Mouse (Mus musculus) frontal cortex, adult 2 months (tissue): ENCODE data around the gene Mdga2. TPM values are rescaled to one million over a fixed set of nuclear protein-coding genes. Genes with fewer than 3 reads are reported as not detected.
A peak's percentile ranks its signal among the peaks of the same experiment; 100 is the strongest.

Experiments
- DNase-seq, 2 experiments: peaks; one replicate each; pipeline ENCODE4 v3.0.0; 2022; ENCODE audit warnings: low spot score in 1 of 2; ENCODE audit errors: extremely low spot score in 1 of 2
- polyA plus RNA-seq: library from polyadenylated mRNA; depleted of rRNA; stranded (reverse); fragments of >200 nt; gene quantifications from 2 replicates; pipeline ENCODE4 v1.2.3, GENCODE M21; 2012

Gene Mdga2
- polyA plus RNA-seq, 1 experiment, result 16.2 TPM

DNA sequence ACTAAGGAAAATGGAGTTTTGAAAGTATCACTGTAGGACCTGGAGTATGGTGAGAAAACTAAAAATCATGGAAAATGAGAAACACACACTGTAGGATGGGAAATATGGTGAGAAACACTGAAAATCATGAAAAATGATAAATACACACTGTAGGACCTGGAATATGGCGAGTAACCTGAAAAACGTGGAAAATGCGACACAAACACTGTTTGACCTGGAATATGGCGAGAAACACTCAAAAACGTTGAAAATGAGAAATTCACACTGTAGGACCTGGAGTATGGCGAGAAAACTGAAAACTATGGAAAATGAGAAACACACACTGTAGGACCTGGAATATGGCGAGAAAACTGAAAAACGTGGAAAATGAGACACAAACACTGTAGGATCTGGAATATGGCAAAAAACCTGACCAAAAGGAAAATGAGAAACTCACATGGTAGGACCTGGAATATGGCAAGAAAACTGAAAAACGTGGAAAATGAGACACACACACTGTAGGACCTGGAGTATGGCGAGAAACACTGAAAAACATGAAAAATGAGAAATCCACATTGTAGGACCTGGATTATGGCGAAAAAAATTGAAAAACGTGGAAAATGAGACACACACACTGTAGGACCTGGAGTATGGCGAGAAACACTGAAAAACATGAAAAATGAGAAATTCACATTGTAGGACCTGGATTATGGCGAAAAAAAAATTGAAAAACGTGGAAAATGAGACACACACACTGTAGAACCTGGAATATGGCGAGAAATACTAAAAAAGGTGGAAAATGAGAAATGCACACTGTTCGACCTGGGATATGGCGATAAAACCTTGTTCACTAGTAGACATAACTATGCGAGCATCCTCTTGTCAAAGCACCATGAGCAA is 163.0 kb downstream of the Mdga2 start:
- DNase-seq, result no peak

DNA sequence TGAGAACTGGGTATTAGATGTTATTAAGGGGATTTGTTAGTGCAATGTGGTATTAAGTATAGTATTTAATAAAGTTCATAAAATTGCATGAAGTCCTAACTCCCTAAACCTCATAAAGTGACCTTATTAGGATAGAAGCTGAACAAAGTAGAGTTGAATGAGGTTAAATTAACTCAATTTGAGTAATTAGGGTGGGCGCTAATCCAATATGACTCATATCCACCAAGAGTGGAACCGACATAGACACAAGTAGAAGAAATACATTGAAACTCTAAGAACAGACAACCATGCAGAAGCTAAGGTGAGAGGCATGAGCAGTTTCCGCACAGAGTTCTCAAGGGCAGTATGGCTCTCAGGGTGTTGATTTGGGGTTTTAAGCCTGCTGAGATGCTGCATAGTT is 165.7 kb downstream of the Mdga2 start:
- no peak for DNase-seq

DNA sequence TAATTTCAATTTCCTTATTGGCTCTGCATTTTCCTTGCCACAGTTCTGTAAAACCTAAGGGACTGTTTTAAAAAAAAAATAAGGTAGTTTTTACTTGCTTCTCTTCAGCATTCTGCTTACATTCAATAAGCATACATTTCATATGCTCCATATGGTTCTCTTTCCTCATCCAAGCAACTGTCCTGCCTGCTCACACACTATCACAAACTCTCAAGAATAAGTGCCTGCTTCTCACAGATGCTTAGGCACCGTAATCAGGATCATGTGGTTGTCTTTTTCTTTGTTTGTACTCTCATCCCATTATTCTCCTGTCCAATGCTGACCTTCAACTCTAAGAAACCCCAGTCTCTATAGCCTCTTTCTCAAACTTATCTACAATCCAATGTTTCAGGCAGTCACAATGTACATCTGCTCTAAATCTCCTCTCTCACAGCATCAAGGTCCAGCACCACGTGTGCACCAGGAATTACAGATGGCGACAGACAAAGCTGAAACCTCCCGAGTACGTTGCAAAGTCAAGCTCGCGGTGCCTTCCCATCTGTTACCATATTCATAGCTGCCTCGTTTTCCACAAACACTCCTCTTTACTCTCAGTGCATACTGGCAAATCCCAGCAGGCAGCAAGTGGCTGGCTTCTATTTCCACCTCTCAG is 177.1 kb downstream of the Mdga2 start:
- DNase-seq, result peak in 1 of 2 experiments; percentile 31

DNA sequence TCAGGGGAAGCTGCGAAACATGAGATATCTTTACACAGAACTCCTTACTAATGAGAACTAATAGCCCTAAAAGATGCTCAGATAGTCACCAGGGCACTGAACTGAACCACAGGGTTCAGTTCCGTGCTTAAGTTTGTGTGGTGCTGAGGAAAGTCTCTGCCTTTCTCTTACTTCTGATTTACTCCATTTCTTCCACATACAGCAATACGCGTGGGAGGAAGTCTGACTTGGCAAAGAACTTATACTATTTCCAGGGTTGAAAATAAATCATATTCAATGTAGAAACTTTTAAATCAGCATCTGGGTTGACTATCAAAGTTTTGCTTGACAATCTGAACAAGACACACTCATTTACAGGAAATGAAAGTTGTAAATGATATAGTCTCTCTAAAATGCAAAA is 180.5 kb downstream of the Mdga2 start:
- DNase-seq, result peak in 1 of 2 experiments; percentile 59

DNA sequence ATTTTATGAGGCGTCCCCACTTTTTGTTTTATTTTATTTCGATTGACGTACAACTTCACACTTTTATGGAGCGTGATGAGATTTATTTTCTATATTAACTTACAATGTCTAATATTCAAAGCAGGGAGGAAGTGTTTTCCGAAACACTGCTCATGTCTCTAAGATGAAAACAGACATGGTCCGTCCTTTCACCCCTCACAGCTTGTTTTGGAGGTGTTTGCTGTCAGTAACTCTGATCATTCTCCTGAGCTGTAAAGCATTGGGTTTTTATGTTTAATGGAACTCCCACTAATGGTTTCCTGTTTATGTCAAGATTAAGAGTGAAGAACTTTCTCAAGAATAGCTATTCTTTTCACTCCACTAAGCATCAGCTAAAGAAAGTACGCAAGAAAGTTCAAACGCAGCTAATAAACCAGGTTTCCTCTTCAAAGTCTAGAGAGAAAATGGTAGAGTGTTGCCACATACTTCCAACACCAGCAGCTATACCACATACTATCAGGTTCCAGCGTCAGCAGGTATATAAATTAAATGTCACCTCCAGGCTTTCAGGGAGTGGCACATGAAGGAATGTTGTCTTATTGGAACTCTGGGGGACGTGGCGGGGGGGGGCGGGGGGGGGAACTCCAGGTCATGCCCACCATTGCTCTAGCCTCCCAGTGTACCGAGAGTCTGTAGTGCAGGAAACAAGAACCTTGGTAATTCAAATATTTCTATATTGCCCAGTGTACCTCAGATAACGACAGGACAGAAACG is 186.7 kb downstream of the Mdga2 start:
- no peak for DNase-seq

DNA sequence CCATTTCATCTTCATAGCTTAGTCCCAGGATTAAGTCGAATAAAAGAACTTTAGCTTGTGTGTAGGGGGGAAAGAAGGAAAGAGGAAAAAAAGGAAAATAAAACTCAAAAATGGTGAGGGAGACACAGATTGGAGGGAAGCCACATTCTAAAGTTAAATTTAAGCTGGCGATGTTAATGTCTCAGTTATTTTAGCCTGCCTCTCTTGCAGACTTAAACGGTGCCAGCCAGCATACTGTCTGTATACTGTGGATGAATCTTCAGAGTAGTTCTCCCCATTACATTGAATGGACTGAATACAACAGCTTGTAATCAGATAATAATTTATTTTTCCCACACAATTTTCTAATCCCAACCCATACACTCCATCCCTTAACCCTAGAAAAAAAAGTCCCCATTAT is 205.2 kb downstream of the Mdga2 start:
- peak in 1 of 2 experiments; percentile 54 for DNase-seq

DNA sequence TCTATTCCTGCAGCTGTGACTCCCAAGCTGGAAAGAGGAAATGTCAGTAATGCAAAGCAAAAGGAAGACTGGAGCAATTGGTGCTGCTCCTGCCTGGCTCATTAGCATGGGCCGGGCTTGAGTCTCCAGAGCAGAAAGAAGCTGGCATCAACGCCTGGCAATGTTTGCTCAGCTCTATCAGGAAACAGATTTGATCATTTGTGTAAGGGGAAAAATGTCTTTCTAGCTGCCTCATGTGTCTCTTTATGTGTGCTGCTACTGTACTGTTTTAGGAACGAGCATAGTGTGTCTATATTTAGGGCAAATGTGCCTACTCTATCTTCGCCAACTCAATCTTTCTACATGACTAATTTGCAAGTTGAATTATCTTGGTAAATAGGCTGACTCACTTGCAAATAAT is 211.0 kb downstream of the Mdga2 start:
- DNase-seq, result peak; percentile 38 to 57

DNA sequence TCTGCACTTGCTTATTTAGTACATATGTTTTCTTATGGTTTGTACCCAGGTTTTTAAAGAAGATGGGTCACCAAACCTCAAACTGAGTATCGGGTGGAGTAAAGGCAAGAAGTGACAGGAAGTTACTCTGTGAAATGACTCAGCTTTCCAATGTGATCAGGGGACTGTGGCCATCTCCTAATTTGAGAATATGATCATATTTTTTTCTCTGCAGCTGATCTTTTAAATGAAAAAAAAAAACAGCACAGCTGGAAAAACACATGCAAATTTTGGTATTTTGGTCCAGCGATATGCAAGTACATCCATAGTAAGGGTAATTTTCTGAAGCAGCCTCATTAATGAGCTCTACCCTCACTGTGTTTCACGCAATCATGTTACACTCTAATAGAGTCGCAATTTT is 212.0 kb downstream of the Mdga2 start:
- no peak for DNase-seq

DNA sequence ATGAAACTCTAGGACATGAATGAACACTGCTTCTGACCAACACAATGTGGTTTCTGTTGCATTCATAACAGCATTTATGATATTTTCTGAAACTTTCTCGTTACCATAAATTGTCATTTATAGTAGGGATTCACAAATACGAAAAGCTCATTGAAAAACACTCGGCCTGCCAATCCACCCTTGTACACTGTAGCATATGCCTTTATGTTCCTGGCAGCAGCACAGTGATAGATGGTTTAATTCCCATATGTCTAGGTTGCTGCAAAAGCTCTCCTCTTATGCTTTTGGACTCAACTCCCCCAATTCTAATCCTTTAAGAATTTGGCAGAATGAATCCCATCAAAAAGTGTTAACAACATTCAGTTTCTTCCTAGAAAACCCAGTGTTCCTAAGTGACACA is 213.2 kb downstream of the Mdga2 start:
- peak; percentile 19 to 21 for DNase-seq

DNA sequence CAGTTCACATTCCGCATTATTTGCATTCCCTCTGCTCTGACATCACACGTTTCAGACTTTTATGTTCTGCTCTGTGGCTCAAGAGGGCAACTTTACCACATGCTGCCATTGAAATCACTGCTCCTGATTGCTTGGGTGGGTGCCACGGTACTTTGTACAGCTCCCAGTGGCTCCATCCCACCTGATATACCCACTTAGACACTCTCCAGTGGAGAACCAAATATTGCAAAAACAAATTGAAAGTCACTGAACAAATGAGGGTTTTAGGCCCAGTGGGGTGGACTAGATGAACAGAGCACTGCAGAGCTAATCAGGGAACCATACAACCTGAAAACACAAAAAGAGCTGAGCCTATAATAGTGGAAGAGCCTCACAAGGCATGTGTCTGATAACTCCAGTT is 268.2 kb downstream of the Mdga2 start:
- no peak for DNase-seq

DNA sequence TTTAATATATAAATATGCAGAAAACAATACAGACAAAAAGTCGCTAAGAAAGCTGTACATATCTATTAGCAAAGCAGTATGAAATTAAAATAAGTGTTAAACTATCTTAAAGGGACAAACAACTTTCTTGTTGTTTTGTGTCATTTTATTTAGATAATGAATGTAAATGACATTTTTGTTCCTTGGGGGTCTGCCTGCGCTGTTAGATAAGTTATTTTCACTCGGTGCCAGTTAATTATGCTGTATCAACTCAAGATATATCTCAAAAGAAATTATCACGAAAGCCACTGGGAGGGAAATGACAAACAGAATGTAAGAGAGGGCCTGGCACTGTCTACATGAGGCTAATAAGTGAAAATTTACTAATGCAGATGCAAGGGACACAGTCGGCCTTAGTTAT is 306.6 kb downstream of the Mdga2 start:
- DNase-seq, result no peak

DNA sequence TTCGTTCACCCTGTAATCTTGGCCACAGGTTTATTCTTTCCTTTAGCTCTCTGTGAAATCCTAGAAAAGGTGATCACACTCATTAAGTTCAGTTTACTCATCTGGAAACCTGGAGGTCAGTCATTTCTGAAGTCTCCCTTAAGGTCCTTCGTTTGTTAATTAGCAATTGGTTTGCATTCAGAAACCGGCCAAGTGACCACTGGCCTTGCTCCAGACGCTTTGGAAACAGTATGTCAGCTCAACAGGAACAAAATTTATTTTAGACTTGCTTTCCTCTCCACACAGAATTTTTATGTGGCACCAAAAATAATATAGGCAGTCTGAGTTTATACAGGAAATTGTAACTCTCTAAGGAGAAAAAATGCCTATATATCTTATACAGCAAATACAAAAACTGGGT is 323.0 kb downstream of the Mdga2 start:
- peak in 1 of 2 experiments; percentile 22 for DNase-seq

DNA sequence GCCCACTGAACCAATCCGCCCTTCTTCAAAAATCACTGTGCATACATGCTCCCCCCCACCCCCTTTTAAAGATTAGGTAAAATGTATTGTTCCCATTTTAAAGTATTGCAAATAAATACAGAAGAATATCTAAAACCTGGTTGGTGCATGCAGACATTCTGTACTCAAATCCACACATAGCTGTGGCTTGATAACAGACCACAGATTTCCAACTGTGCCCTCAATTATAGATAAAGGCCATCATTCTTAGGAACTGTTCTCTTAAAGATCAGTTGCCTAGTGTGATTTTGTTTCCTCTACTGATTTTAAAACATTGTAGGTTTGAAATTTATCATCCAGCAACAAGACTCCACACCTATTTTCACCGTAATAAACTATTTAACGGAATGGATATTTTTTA is 325.6 kb downstream of the Mdga2 start:
- DNase-seq, result no peak

DNA sequence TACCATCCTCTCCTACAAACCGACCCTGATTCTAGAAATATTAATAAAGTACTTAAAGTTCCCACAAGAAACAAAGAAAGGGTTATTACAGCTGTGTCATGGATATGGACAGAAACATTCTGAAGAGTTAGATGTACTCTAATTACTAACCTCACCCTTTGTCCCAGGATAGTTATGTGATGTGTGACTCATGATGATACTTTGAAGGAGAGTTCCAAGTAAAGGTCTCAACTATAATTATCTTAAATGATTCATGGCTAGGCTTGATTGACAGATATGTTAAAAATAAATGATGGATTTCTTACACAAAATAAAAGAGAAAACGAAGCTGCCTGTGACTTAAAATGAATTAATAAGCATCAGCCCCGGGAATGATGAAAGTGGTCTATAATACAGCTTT is 332.1 kb downstream of the Mdga2 start:
- DNase-seq, result no peak

DNA sequence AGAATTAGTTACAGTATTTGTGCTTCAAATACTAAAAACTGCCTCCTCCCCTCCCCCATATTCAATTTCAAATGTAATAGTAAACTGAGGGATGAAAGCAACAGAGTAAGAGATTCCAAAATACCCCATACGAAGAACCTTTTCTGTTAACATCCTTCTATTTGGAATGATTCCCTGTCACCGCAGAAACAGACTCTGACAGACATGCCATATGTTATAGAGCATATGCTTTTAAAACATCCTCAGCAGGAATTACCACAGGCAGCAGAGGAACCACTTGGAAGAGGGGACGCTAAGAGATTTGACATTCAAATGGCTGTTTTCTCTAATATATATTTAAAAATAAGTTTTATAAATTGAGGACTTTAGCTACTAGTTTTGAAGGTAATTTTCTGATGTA is 333.1 kb downstream of the Mdga2 start:
- DNase-seq, result peak in 1 of 2 experiments; percentile 47

DNA sequence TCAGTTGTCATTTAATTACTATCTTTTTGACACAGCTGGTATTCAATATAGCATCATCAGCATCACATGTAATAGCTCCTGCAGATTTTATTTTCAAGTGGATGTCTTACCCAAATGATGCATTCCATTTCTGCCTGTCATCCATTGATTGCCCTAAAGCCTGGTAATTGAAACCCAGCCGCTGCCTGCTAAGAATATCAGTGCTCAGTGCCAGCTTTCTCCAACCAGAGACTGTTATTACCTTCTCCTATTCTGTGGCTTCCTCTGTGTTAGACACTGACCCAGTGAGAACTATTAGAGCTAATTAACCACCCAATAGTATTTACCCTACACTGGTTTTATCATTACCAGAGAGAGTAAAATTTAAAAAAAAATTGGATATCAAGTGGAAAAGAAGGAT is 333.7 kb downstream of the Mdga2 start:
- no peak for DNase-seq

DNA sequence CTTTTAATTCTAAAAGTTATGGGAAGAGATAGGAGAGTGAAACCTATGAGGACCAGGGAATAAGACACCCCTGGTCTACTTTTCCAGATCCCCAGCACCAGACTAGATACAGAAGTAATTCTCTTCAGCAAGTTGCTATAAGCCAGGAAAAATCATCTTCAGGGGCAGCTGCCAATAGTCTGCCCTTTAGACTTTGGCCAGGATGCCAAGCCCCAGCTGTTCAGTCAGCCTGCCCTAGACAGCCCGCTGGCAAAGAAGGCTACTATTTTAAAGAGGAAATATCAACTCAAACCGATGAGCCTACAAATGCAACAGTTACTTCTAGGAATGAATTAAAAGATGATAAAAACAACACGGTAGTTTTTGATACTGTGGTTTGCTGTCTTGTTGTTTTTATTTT is 356.1 kb downstream of the Mdga2 start:
- no peak for DNase-seq

DNA sequence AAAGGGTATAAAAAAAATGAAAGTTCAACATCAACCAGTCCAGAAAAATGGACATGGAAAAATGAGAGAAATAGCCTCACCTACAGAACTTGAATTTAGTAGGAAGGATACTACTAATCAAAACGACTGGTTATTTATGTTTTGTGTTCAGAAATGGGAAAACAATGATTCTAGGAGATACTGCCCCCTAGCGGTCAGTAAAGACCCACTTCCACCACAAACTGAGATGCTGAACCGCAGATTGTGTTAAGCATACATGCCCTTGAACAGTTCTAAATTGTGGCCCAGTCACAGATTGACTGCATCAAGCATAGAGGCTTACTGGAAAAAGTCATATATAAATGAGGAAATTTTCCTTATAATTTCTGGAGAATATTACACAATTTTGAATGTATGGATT is 369.2 kb downstream of the Mdga2 start:
- peak in 1 of 2 experiments; percentile 49 for DNase-seq

DNA sequence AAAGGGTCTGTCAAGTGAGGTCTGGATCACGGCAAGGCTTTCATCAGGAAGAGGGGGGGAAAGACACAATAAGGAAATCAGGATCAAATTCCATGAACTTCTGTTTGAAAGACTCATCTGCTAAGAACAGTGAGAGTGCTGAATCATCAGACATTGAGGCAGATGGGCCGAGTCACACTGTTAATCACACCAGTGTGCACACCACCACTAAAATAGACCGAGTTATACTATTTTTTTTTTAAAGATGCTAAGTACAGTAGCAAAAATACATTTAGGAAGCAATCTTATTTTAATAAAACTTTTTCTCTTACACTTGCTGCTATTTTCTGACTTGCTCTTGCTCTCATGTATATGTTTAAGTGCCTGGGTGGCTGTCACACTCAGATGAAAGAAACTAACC is 382.0 kb downstream of the Mdga2 start:
- peak; percentile 11 to 31 for DNase-seq

DNA sequence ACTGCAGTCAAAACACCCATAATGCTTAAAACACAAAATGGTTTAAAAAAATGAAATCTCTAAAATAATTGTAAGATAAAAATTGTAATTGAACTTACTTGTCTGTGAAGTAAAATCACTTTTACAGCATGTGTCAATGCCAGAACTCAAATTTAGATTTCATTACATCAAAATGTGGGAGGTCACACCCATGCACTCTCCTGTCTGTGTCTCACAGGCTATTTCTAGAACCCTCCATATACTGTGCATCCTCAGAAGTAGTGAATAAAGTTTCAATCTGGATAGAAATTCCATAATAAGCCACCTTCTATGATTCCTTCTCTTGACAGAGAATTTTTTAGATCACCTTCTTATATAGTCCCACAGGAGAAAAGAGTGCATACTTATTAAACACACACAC is 466.7 kb downstream of the Mdga2 start:
- DNase-seq, result peak in 1 of 2 experiments; percentile 17

DNA sequence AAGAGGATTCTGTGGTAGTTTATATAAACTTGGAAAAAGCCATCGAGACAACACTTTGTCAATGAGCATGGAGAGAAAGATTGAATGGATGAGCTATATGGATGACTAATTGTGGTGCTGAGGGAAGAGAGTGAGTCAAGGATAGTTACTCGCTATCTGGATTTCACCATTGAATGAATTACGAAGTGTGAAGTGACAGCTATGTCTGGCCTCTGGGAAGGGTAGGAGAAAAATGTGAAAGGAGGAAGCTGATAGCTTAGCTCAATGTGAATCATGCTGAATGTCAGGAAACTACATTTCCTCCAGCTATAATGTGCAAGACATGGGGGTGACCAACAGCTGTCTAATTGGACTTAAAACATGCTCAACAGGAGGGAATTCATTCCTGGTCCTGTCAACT is 487.8 kb downstream of the Mdga2 start:
- DNase-seq, result peak in 1 of 2 experiments; percentile 31
